Mouse (Mus musculus) heart, adult 2 months (tissue): ENCODE data around the gene Vamp1. TPM values are rescaled to one million over a fixed set of nuclear protein-coding genes. Genes with fewer than 3 reads are reported as not detected.
A peak's percentile ranks its signal among the peaks of the same experiment; 100 is the strongest.

ENCODE experiments used
- DNase-seq, 2 experiments: peaks; one replicate each; pipeline ENCODE4 v3.0.0; 2021
- H3K27ac ChIP-seq: fragments of 200-600 bp; 2 replicates; pipeline ENCODE4 v1.8.1; 2022
- H3K27me3 ChIP-seq: fragments of 200-500 bp; 2 replicates; pipeline ENCODE4 v1.6.1; 2012; ENCODE audit warnings: mild to moderate bottlenecking, low read length, inconsistent platforms, mixed read lengths; ENCODE audit not compliant: control insufficient read depth, insufficient read depth
- H3K36me3 ChIP-seq: fragments of 200-500 bp; 2 replicates; pipeline ENCODE4 v1.6.1; 2012; ENCODE audit warnings: low read length, inconsistent platforms; ENCODE audit not compliant: control insufficient read depth, insufficient read depth
- H3K4me1 ChIP-seq: fragments of 200-500 bp; 2 replicates; pipeline ENCODE4 v1.6.1; 2011; ENCODE audit warnings: low read length; ENCODE audit not compliant: control insufficient read depth, insufficient read depth
- H3K4me3 ChIP-seq: fragments of 200-600 bp; 2 replicates; pipeline ENCODE4 v1.8.1; 2022
- H3K79me2 ChIP-seq: fragments of 200-500 bp; replicated peaks from 2 replicates; pipeline ENCODE4 v1.6.1; 2012; ENCODE audit warnings: mild to moderate bottlenecking, inconsistent platforms, low read length, moderate library complexity, mixed read lengths; ENCODE audit not compliant: control insufficient read depth, insufficient read depth
- H3K9ac ChIP-seq: fragments of 200-500 bp; 2 replicates; pipeline ENCODE4 v1.6.1; 2012; ENCODE audit warnings: low read depth, mild to moderate bottlenecking, control low read depth, inconsistent platforms, low read length, mixed read lengths
- CTCF ChIP-seq: fragments of 200-600 bp; IDR thresholded peaks from 2 replicates; pipeline ENCODE4 v1.8.1; 2022; ENCODE audit warnings: antibody characterized with exemption, mild to moderate bottlenecking, moderate library complexity
- EP300 ChIP-seq: fragments of 200-500 bp; IDR thresholded peaks from 2 replicates; pipeline ENCODE4 v1.6.1; 2011; ENCODE audit warnings: low read depth, low read length, control low read depth; ENCODE audit not compliant: insufficient read depth
- POLR2A ChIP-seq: fragments of 200-500 bp; IDR thresholded peaks from 2 replicates; pipeline ENCODE4 v1.6.1; 2011; ENCODE audit warnings: mild to moderate bottlenecking, low read depth, low read length, control low read depth; ENCODE audit not compliant: insufficient read depth
- WGBS: fragments of 180-500 bp; shearing (Covaris S2); methylation state at CpG from one replicate; pipeline ENCODE4 v1.1.7; 2018; 5-methylcytosine and 5-hydroxymethylcytosine counted together
- intact Hi-C: fragments of 180-260 bp; cut with DNase I; formaldehyde crosslinking; loops from one replicate; pipeline ENCODE4 v1.15.1; 2025
- polyA plus RNA-seq: library from polyadenylated mRNA; depleted of rRNA; stranded (reverse); fragments of >200 nt; gene quantifications from 2 replicates; pipeline ENCODE4 v1.2.3, GENCODE M21; 2012
- total RNA-seq, 2 experiments: library from RNA; stranded (reverse); gene quantifications; 2 replicates each; pipeline ENCODE4 v1.2.3; 2021

Gene Vamp1
- total and polyA plus RNA-seq, 3 experiments: 4.9 to 14.1 (median 5.3) TPM

DNA sequence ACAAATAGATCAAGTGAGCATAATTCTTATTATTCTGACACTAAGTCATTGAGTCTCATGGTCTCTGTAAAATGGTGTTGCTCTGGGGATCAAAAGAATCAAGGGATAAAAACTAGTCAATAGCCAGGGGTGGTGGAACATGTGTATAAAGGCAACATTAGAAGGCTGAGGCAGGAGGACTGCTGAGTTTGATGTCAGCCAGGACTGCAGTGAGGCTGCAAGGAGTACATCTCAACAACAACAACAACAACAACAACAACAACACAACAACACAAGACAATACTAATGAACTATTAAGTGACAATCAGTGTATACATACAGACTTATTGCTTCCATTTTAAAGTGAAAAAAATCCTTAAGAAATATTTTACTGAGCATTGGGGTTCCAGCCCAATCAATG is 24.5 kb upstream of the Vamp1 start:
- TF ChIP-seq CTCF (no peak), POLR2A (no peak), EP300 (no peak)
- peaks cover 9% of the 10 kb centered on the region for H3K36me3 ChIP-seq
- no peaks in the 10 kb centered on the region for H3K79me2 ChIP-seq
- no peak for DNase-seq
- no peak overlapping the region; the same call in 1 of the 2 replicates for H3K9ac ChIP-seq
- intact Hi-C loops: loop anchor here (2.0 kb wide), 1 partner anchor 20 kb away; no protein-coding TSS in a partner anchor
- no peaks in the 10 kb centered on the region for H3K27me3 ChIP-seq
- peak overlapping the region; percentile 97 for H3K27ac ChIP-seq
- peak overlapping the region; percentile 67 for H3K4me3 ChIP-seq
- peaks cover 3% of the 10 kb centered on the region for H3K4me1 ChIP-seq

DNA sequence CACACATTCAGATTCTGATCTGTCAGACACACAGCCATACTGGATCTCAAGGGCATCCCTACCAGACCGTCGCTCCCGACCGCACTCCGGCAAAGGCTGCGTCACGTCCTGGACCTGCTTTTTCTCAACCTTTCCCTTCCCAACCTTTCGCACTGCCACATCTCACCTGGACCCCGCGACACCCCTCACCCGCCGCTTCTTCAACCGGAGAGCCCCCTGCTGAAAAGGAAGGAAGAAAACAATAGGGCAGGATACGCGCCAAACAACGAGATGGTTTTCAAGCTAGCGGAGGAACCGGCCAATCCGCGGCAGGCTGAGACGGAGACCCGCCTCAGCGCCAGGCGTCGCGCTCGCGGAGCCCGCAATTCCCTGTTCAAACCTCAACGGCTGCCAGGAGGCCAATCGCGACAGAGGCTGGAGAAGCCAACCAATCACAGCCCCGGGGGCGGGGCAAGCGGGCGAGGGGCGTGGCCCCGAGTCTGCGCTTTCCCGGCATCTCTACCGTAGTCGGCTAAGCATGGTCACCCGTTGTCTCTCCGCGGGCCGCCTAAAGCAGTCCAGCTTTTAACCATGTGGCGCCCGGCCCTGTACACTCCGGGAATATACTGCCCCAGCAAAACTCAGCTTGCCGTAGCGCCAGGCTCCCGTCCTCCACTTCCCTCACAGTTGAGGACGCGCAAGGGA is 23.9 kb upstream of the Vamp1 start, which contains the start of the genes Ncapd2 and Mrpl51:
Gene Ncapd2 (minus strand): TSS at position 370 of the 684 bp plus-strand sequence.
Gene Mrpl51 (plus strand): TSS at position 470 of the 684 bp plus-strand sequence.
- under 1% methylated on average over 54 of the region's 54 CpGs for WGBS
- peak; percentile 97 for DNase-seq
- Histone ChIP-seq H3K36me3 (peaks cover 9% of the 10 kb centered on the region), H3K4me3 (peak within 1 kb of the TSS; percentile 67), H3K79me2 (no peaks in the 10 kb centered on the region), H3K9ac (peak within 1 kb of the TSS; percentile 77), H3K27me3 (no peaks in the 10 kb centered on the region), H3K4me1 (peaks cover 3% of the 10 kb centered on the region), H3K27ac (peak within 1 kb of the TSS; percentile 97)
- TF ChIP-seq CTCF (peak; percentile 49), EP300 (no peak), POLR2A (no peak)
- intact Hi-C loops: loop anchor here (2.0 kb wide), 2 partner anchors 21 to 23 kb away; partner anchors contain the start of gene Vamp1

DNA sequence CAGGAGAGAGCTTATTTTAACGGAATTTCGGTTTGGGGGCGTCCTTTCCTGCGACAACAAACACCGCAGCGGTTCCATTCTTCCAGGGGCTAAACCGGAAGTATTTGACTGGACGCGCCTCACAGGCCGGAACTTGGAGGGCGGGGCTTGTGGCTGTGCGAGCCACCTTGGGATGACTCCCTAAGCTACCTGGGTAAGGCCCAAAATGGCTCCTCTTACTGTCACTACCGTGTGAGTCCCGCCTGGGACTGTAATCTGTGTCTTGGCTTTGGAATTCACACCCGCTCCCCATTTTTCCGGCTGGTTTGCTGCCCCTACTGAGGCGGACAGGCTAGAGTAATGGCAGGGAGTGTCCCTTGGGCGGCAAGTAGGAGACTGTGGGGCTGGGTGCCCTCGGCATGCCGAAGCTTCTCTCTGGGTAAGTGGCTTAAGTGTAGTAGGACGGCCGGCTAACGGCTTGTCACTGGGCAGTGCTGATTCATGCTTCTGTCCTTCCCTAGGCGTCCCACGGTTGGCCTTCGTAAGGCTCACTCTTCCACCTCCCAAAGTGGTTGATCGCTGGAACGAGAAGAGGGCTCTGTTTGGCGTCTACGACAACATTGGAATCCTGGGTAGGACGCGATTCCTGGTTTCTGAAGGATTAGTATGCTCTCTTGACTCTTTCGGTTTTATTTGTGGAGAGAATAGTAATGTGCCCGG is 23.2 kb upstream of the Vamp1 start:
- Histone ChIP-seq H3K4me3 (peak overlapping the region; percentile 67), H3K27me3 (no peaks in the 10 kb centered on the region), H3K9ac (peak overlapping the region; percentile 77), H3K79me2 (no peaks in the 10 kb centered on the region), H3K27ac (peak overlapping the region; percentile 97), H3K36me3 (peaks cover 9% of the 10 kb centered on the region), H3K4me1 (peaks cover 3% of the 10 kb centered on the region)
- intact Hi-C loops: loop anchor here (2.0 kb wide), 1 partner anchor 23 kb away; the partner anchor contains the start of gene Vamp1
- peak; percentile 90 to 92 for DNase-seq
- TF ChIP-seq CTCF (no peak), POLR2A (peak; percentile 60; the same call in 1 of the 2 replicates)
- WGBS: under 1% methylated on average over 34 of the region's 34 CpGs

- TF ChIP-seq POLR2A (no peak), EP300 (no peak), CTCF (no peak)
- Histone ChIP-seq H3K27ac (peak overlapping the region; percentile 97), H3K4me1 (peaks cover 3% of the 10 kb centered on the region), H3K36me3 (peaks cover 9% of the 10 kb centered on the region), H3K4me3 (peak overlapping the region; percentile 67), H3K9ac (peak overlapping the region; percentile 77), H3K79me2 (no peaks in the 10 kb centered on the region), H3K27me3 (no peaks in the 10 kb centered on the region)
- intact Hi-C loops: loop anchor here (2.0 kb wide), 1 partner anchor 22 kb away; the partner anchor contains the start of gene Vamp1
- 14% methylated on average over 5 of the region's 5 CpGs for WGBS
- DNase-seq: no peak
Observed at GRCm38 (mm10) chr6:125192841-125193240, 22.5 kb upstream of the Vamp1 start.

GRCm38 (mm10) chr6:125193390-125193789 is 22.0 kb upstream of the Vamp1 start:
- no peak overlapping the region for H3K9ac ChIP-seq
- TF ChIP-seq CTCF (no peak), POLR2A (no peak)
- H3K27ac ChIP-seq: no peak overlapping the region
- intact Hi-C loops: loop anchor here (2.0 kb wide), 1 partner anchor 21 kb away; the partner anchor contains the start of gene Vamp1
- H3K4me3 ChIP-seq: no peak overlapping the region
- H3K79me2 ChIP-seq: no peaks in the 10 kb centered on the region
- H3K36me3 ChIP-seq: peaks cover 9% of the 10 kb centered on the region
- DNase-seq: no peak
- 30% methylated on average over 7 of the region's 7 CpGs for WGBS
- H3K27me3 ChIP-seq: no peaks in the 10 kb centered on the region
- peaks cover 3% of the 10 kb centered on the region for H3K4me1 ChIP-seq
